Mouse (Mus musculus) thymus, adult 2 months (tissue): ENCODE measurements around the gene Vps72. TPM values are rescaled to one million over a fixed set of nuclear protein-coding genes. Genes with fewer than 3 reads are reported as not detected.
"Not testable (repeated sequence)": the region's sequence is repeated elsewhere in the genome, so short reads cannot be mapped to it uniquely, and the experiment has no call there.

ENCODE experiments used
- DNase-seq: peaks from one replicate; pipeline ENCODE4 v3.0.0; 2021
- H3K27ac ChIP-seq: fragments of 200-500 bp; 2 replicates; pipeline ENCODE4 v1.5.1; 2012; ENCODE audit warnings: low read length, control low read depth; ENCODE audit not compliant: control insufficient read depth, insufficient read depth
- H3K27me3 ChIP-seq: fragments of 200-500 bp; 2 replicates; pipeline ENCODE4 v1.6.1; 2012; ENCODE audit warnings: mild to moderate bottlenecking, low read length, moderate library complexity, mixed read lengths; ENCODE audit not compliant: control insufficient read depth, insufficient read depth
- H3K36me3 ChIP-seq: fragments of 200-500 bp; 2 replicates; pipeline ENCODE4 v1.6.1; 2012; ENCODE audit warnings: mild to moderate bottlenecking, low read length, moderate library complexity; ENCODE audit not compliant: control insufficient read depth, insufficient read depth
- H3K4me1 ChIP-seq: fragments of 200-500 bp; replicated peaks from 2 replicates; pipeline ENCODE4 v1.6.1; 2012; ENCODE audit warnings: low read length; ENCODE audit not compliant: control insufficient read depth, insufficient read depth
- H3K4me3 ChIP-seq: fragments of 200-500 bp; 2 replicates; pipeline ENCODE4 v1.5.1; 2012; ENCODE audit warnings: mild to moderate bottlenecking, low read length, control low read depth, moderate library complexity; ENCODE audit not compliant: control insufficient read depth, insufficient read depth
- CTCF ChIP-seq: fragments of 200-500 bp; IDR thresholded peaks from 2 replicates; pipeline ENCODE4 v1.5.1; 2012; ENCODE audit warnings: mild to moderate bottlenecking, control low read depth, low read length, moderate library complexity, borderline replicate concordance; ENCODE audit not compliant: control insufficient read depth, poor library complexity, insufficient read depth; ENCODE audit errors: extremely low read depth
- POLR2A ChIP-seq: fragments of 200-500 bp; IDR thresholded peaks from 2 replicates; pipeline ENCODE4 v1.6.1; 2012; ENCODE audit warnings: mild to moderate bottlenecking, low read length, control low read depth, moderate library complexity; ENCODE audit not compliant: control insufficient read depth, poor library complexity, insufficient read depth; ENCODE audit errors: extremely low read depth
- WGBS: fragments of 180-500 bp; shearing (Covaris S2); methylation state at CpG from one replicate; pipeline ENCODE4 v1.1.7; 2018; 5-methylcytosine and 5-hydroxymethylcytosine counted together
- polyA plus RNA-seq: library from polyadenylated mRNA; depleted of rRNA; stranded (reverse); fragments of >200 nt; gene quantifications from 2 replicates; pipeline ENCODE4 v1.2.3, GENCODE M21; 2012

Gene Vps72
- polyA plus RNA-seq, 1 experiment: 77.1 TPM

DNA sequence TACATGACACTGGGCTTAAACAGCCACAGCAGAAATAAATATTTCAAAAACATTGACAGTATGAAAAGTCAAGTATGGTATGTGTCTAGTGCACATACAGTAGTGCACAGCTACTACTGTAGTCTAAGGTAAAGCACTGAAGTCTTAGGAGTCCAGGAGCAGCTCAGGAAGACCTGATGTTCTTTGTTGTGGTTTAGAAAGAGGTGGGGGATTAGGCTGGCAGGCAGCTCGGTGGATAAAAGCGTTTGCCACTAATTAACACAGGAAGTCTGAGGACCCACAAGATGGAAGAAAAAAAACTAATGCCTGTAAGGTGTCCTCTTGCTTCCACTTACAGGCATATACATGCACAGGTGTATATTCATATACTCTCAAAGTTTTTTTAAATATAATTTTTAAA lies 10.0 kb upstream of the Vps72 start:
- no peak for TF ChIP-seq CTCF
- TF ChIP-seq POLR2A: no peak
- Histone ChIP-seq H3K4me1 (peaks cover 6% of the 10 kb centered on the region), H3K27ac (no peak overlapping the region), H3K27me3 (no peaks in the 10 kb centered on the region), H3K36me3 (peaks cover 6% of the 10 kb centered on the region; the same call in 1 of the 2 replicates), H3K4me3 (no peak overlapping the region)
- no peak for DNase-seq
- WGBS: 8% methylated on average over 2 of the region's 2 CpGs

GRCm38 (mm10) chr3:95105121-95105520 lies 5.7 kb upstream of the Vps72 start:
- no peak overlapping the region for H3K4me3 ChIP-seq
- H3K4me1 ChIP-seq: peaks cover 4% of the 10 kb centered on the region
- H3K27ac ChIP-seq: no peak overlapping the region
- WGBS: 18% methylated on average over 4 of the region's 4 CpGs
- H3K27me3 ChIP-seq: no peaks in the 10 kb centered on the region
- no peaks in the 10 kb centered on the region for H3K36me3 ChIP-seq
- TF ChIP-seq POLR2A (no peak), CTCF (no peak)
- no peak for DNase-seq

DNA sequence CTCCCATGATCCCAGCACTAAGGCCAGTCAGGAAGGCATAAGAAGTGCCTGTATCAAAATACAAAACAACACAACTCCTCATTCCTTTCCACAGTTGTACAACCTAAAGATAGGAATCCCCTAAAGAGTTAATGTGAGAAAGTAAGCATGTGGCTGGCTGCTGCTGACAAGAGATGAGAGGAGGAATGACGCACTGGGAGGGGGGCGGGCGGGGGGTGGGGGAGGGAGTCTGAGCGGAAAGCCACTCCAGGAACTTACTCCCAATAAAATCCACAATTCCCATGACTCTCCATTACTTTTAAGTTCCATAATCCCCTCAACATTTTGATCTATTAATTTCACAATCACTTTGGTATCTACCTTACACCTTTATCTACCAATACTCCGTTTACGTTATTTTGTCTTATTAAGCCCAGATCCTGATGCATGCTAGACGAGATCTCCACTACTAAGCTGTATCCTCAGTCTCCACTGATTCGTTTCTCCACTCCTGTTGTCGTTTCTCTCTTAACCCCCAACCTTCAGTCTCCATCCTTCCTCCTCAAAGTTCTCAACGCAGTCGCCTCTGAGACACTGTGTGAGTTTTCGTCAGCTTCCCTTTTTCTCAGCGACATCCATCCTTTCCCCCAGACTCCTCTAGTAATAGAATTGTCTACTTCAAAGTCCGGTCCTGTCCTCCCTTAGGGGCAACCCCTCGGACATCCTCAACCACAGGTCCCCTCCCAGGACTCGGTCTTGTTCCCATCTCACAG lies 5.1 kb upstream of the Vps72 start:
- WGBS: under 1% methylated on average over 16 of the region's 16 CpGs
- H3K36me3 ChIP-seq: no peaks in the 10 kb centered on the region
- TF ChIP-seq CTCF: no peak
- H3K4me3 ChIP-seq: peak overlapping the region; percentile 90
- H3K27ac ChIP-seq: peak overlapping the region; percentile 45; the same call in 1 of the 2 replicates
- no peaks in the 10 kb centered on the region for H3K27me3 ChIP-seq
- no peak for DNase-seq
- peaks cover 4% of the 10 kb centered on the region for H3K4me1 ChIP-seq

GRCm38 (mm10) chr3:95106338-95107117 lies 4.3 kb upstream of the Vps72 start, which contains the start of gene Pip5k1a:
Gene Pip5k1a (minus strand): TSS chr3:95106930.
- under 1% methylated on average over 51 of the region's 51 CpGs for WGBS
- no peaks in the 10 kb centered on the region for H3K36me3 ChIP-seq
- peak; percentile 95 for DNase-seq
- H3K4me3 ChIP-seq: peak within 1 kb of the TSS; percentile 90
- H3K27ac ChIP-seq: peak within 1 kb of the TSS; percentile 45; the same call in 1 of the 2 replicates
- H3K4me1 ChIP-seq: peaks cover 2% of the 10 kb centered on the region
- TF ChIP-seq POLR2A (peak; percentile 89), CTCF (peak; percentile 67; the same call in 1 of the 2 replicates)
- no peaks in the 10 kb centered on the region for H3K27me3 ChIP-seq

DNA sequence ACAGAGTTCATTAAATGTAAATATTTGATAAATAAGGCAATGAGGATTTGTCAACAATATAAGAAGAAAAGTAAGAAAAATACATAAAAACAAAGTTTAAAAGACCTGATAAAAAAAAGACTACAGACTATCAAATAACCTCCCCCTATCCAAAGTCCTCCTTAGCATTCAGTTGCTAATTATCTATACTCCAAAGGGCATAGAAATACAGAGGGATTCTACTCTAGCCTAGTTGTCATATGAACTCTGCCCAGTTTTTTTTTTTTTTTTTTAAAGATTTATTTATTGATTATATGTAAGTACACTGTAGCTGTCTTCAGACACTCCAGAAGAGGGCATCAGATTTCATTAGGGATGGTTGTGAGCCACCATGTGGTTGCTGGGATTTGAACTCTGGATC lies 3.5 kb upstream of the Vps72 start:
- H3K4me3 ChIP-seq, H3K27ac ChIP-seq, H3K36me3 ChIP-seq, DNase-seq, H3K4me1 ChIP-seq, H3K27me3 ChIP-seq: not testable (repeated sequence)

GRCm38 (mm10) chr3:95107898-95108297 lies 2.9 kb upstream of the Vps72 start:
- Histone ChIP-seq H3K4me1 (peaks cover 4% of the 10 kb centered on the region), H3K27me3 (no peaks in the 10 kb centered on the region), H3K36me3 (no peaks in the 10 kb centered on the region), H3K27ac (no peak overlapping the region), H3K4me3 (no peak overlapping the region)
- no peak for TF ChIP-seq CTCF
- no peak for TF ChIP-seq POLR2A
- 57% methylated on average over 2 of the region's 2 CpGs for WGBS
- DNase-seq: no peak
